Mouse (Mus musculus): ENCODE measurements around the gene Rin2.

Gene Rin2

GRCm38 (mm10) chr2:145824749-145825148, 149.7 kb downstream of the Rin2 start:
- no peak for DNase-seq (ENCODE audit: low read depth, low spot score)

GRCm38 (mm10) chr2:145825221-145825620, 150.2 kb downstream of the Rin2 start:
- no peak for DNase-seq (ENCODE audit: low read depth, low spot score)

- no peak for DNase-seq (ENCODE audit: low read depth, low spot score)
These were observed 152.9 kb downstream of the Rin2 start for GRCm38 (mm10) chr2:145827930-145828329.

- DNase-seq (ENCODE audit: low read depth, low spot score): no peak
These were observed 153.6 kb downstream of the Rin2 start for GRCm38 (mm10) chr2:145828603-145829002.

- no peak for DNase-seq (ENCODE audit: low read depth, low spot score)
These were observed 154.2 kb downstream of the Rin2 start for GRCm38 (mm10) chr2:145829231-145829630.

GRCm38 (mm10) chr2:145830417-145830816, 155.4 kb downstream of the Rin2 start:
- no peak for DNase-seq (ENCODE audit: low read depth, low spot score)

GRCm38 (mm10) chr2:145831949-145832835, 157.2 kb downstream of the Rin2 start:
- peak; percentile 47 for DNase-seq (ENCODE audit: low read depth, low spot score)

- no peak for DNase-seq (ENCODE audit: low read depth, low spot score)
These were observed 157.8 kb downstream of the Rin2 start for GRCm38 (mm10) chr2:145832836-145833221.

- no peak for DNase-seq (ENCODE audit: low read depth, low spot score)
These were observed 158.3 kb downstream of the Rin2 start for GRCm38 (mm10) chr2:145833341-145833740.

- no peak for DNase-seq (ENCODE audit: low read depth, low spot score)
These were observed 160.9 kb downstream of the Rin2 start for GRCm38 (mm10) chr2:145835920-145836319.

GRCm38 (mm10) chr2:145838675-145839074, 163.7 kb downstream of the Rin2 start:
- DNase-seq (ENCODE audit: low read depth, low spot score): no peak

GRCm38 (mm10) chr2:145839565-145840315, 164.7 kb downstream of the Rin2 start:
- no peak for DNase-seq (ENCODE audit: low read depth, low spot score)

GRCm38 (mm10) chr2:145840320-145840719, 165.3 kb downstream of the Rin2 start:
- DNase-seq (ENCODE audit: low read depth, low spot score): no peak

GRCm38 (mm10) chr2:145840910-145841870, 166.2 kb downstream of the Rin2 start:
- DNase-seq (ENCODE audit: low read depth, low spot score): no peak

- DNase-seq (ENCODE audit: low read depth, low spot score): no peak
These were observed 168.3 kb downstream of the Rin2 start for GRCm38 (mm10) chr2:145843322-145843721.

- no peak for DNase-seq (ENCODE audit: low read depth, low spot score)
These were observed 171.6 kb downstream of the Rin2 start for GRCm38 (mm10) chr2:145846595-145846994.

- DNase-seq (ENCODE audit: low read depth, low spot score): no peak
These were observed 174.3 kb downstream of the Rin2 start for GRCm38 (mm10) chr2:145849170-145849905.

- no peak for DNase-seq (ENCODE audit: low read depth, low spot score)
These were observed 175.8 kb downstream of the Rin2 start for GRCm38 (mm10) chr2:145850779-145851178.

- DNase-seq (ENCODE audit: low read depth, low spot score): no peak
These were observed 180.8 kb downstream of the Rin2 start for GRCm38 (mm10) chr2:145855831-145856230.

GRCm38 (mm10) chr2:145857864-145858263, 182.8 kb downstream of the Rin2 start:
- no peak for DNase-seq (ENCODE audit: low read depth, low spot score)

- DNase-seq (ENCODE audit: low read depth, low spot score): no peak
These were observed 184.5 kb downstream of the Rin2 start for GRCm38 (mm10) chr2:145859442-145859931.

All from embryo, embryonic 11.5 days (tissue).